Mouse (Mus musculus): ENCODE data around the gene Gm17361.
"Not testable (repeated sequence)": the region's sequence is repeated elsewhere in the genome, so short reads cannot be mapped to it uniquely, and the experiment has no call there.

Gm17361 gene

GRCm38 (mm10) chrX:125003863-125004262, at the start of gene Gm17361:
Gm17361 (plus strand) TSS chrX:125004163.
- not testable (repeated sequence) for ATAC-seq (ENCODE audit: low TSS enrichment)

Measured in frontal cortex, adult (tissue).